In the genomic region with DNA sequence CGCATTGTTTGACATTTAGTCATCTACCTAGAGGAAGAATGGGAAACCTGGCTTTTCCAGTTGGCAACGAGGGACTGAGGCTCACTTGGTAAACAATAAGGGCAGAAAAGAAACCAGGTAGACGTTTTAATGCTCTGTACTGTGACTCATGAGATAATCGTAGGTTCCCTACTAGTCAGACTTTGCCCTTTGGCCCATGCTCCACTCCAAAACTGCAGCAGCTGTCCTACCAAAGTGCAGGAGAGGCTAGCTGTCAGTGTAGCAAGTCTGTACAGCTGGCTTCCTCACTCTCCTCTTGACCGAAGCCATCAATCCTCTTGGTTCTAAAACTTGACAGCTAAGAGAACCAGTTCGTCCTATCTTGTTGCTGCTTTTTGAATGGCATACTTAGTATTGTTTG, we compare ENCODE assay signal across 27 mouse cellular contexts.
A peak's percentile ranks its signal among the peaks of the same experiment; 100 is the strongest.
DNase-seq lines count a peak whose midpoint lies in the region; ATAC-seq and TF ChIP-seq lines count a peak whose summit lies in the region.
"Had no signal": no experiment of that assay in that cellular context is flagged by ENCODE, and none has a peak within 500 bp of the region (broad histone marks: within the 10 kb centered on the region; RNA-seq: fewer than 3 reads in every experiment).

No protein-coding gene starts in this region.

- no peak for ATAC-seq in hindbrain, embryonic 12.5 days (ENCODE audit: low FRiP score)
- ATAC-seq: forebrain, embryonic 13.5 days; inflammation-experienced regulatory T-cells, adult 6 months; midbrain, embryonic 16.5 days; Patski had no signal

- H3K79me2 ChIP-seq in C2C12 (ENCODE audit: control insufficient read depth, insufficient read depth): no peaks in the 10 kb centered on the region

- H3K4me3 ChIP-seq in heart, embryonic 10.5 days: no peak overlapping the region
- no peak overlapping the region for H3K4me3 ChIP-seq in C2C12 (ENCODE audit: insufficient read depth, poor library complexity, severe bottlenecking)
- H3K4me3 ChIP-seq in hindbrain, embryonic 12.5 days: no peak overlapping the region
- H3K4me3 ChIP-seq: forebrain, embryonic 13.5 days; heart, embryonic 12.5 days; hindbrain, embryonic 15.5 days; limb, embryonic 13.5 days; liver, embryonic 15.5 days; stomach, embryonic 15.5 days had no signal

- H3K4me1 ChIP-seq in heart, embryonic 10.5 days: peaks cover 4% of the 10 kb centered on the region; the same call in 1 of the 2 replicates
- H3K4me1 ChIP-seq in hindbrain, embryonic 12.5 days: no peaks in the 10 kb centered on the region
- H3K4me1 ChIP-seq: forebrain, embryonic 13.5 days; hindbrain, embryonic 15.5 days; liver, embryonic 15.5 days had no signal

- H3K4me2 ChIP-seq in hindbrain, embryonic 12.5 days (replicated peaks): no peak overlapping the region
- H3K4me2 ChIP-seq: forebrain, embryonic 13.5 days; heart, embryonic 12.5 days; hindbrain, embryonic 15.5 days; limb, embryonic 13.5 days; liver, embryonic 15.5 days; midbrain, embryonic 11.5 days; stomach, embryonic 15.5 days had no signal

- H3K79me3 ChIP-seq in C2C12 (ENCODE audit: low read depth): no peaks in the 10 kb centered on the region

- TF ChIP-seq CTCF in C2C12 (IDR thresholded peaks at IDR 0.05; ENCODE audit: control insufficient read depth, insufficient read depth, insufficient read length): no peak

- H3ac ChIP-seq in C2C12 (ENCODE audit: control insufficient read depth, insufficient read length, low read depth): no peak overlapping the region

- no peak overlapping the region for H3K27ac ChIP-seq in heart, embryonic 10.5 days
- no peak overlapping the region for H3K27ac ChIP-seq in hindbrain, embryonic 12.5 days
- H3K27ac ChIP-seq: forebrain, embryonic 13.5 days; hindbrain, embryonic 15.5 days; limb, embryonic 13.5 days; liver, embryonic 15.5 days; stomach, embryonic 15.5 days had no signal

- 77% methylated on average over 6 of the region's 6 CpGs for WGBS in heart, embryonic 10.5 days
- WGBS in hindbrain, embryonic 12.5 days: 89% methylated on average over 6 of the region's 6 CpGs

- peak; percentile 13 for DNase-seq in heart, embryonic 10.5 days (ENCODE audit: low spot score)
- DNase-seq in heart, adult 9 months (ENCODE audit: low spot score in 2 of 2): no peak
- peak; percentile 84 for DNase-seq in kidney, adult 9 months
- DNase-seq in kidney, postnatal 14 days: no peak
- DNase-seq in kidney, postnatal 36 days: peak; percentile 63 to 69
- no peak for DNase-seq in thymus, postnatal 25 days
- DNase-seq: adrenal gland, postnatal 14 days; cerebellum, adult 11 months; cerebellum, adult 9-10 months; cerebellum, postnatal 36 days; gastrocnemius, postnatal 14 days; lung, postnatal 36 days; retina, postnatal 1 day; right cerebral cortex, postnatal 14 days; thymus, postnatal 14 days had no signal

- no peaks in the 10 kb centered on the region for H3K9me3 ChIP-seq in heart, embryonic 10.5 days
- no peaks in the 10 kb centered on the region for H3K9me3 ChIP-seq in hindbrain, embryonic 12.5 days (replicated peaks)
- H3K9me3 ChIP-seq: forebrain, embryonic 13.5 days; heart, embryonic 12.5 days; hindbrain, embryonic 15.5 days; limb, embryonic 13.5 days; liver, embryonic 15.5 days; stomach, embryonic 15.5 days had no signal

- no peak overlapping the region for H3K9ac ChIP-seq in hindbrain, embryonic 12.5 days
- H3K9ac ChIP-seq: forebrain, embryonic 13.5 days; heart, embryonic 12.5 days; hindbrain, embryonic 15.5 days; limb, embryonic 13.5 days; liver, embryonic 15.5 days; stomach, embryonic 15.5 days had no signal

- no peaks in the 10 kb centered on the region for H3K27me3 ChIP-seq in heart, embryonic 10.5 days (ENCODE audit: insufficient read depth, poor library complexity, severe bottlenecking)
- H3K27me3 ChIP-seq in C2C12 (ENCODE audit: control insufficient read depth, insufficient read depth, insufficient read length): no peaks in the 10 kb centered on the region
- no peaks in the 10 kb centered on the region for H3K27me3 ChIP-seq in hindbrain, embryonic 12.5 days
- H3K27me3 ChIP-seq: forebrain, embryonic 13.5 days; heart, embryonic 12.5 days; hindbrain, embryonic 15.5 days; limb, embryonic 13.5 days; liver, embryonic 15.5 days; Patski; stomach, embryonic 15.5 days had no signal

- no peaks in the 10 kb centered on the region for H3K36me3 ChIP-seq in heart, embryonic 10.5 days
- no peaks in the 10 kb centered on the region for H3K36me3 ChIP-seq in C2C12 (ENCODE audit: control insufficient read depth, insufficient read depth)
- H3K36me3 ChIP-seq in hindbrain, embryonic 12.5 days: no peaks in the 10 kb centered on the region
- H3K36me3 ChIP-seq: heart, embryonic 12.5 days; hindbrain, embryonic 15.5 days; limb, embryonic 13.5 days; liver, embryonic 15.5 days; stomach, embryonic 15.5 days had no signal

TF ChIP-seq in C2C12, 6 proteins besides CTCF, POLR2A, EP300 and RAD21:
- TF ChIP-seq MYOG (IDR thresholded peaks at IDR 0.05; ENCODE audit: control insufficient read depth, extremely low read depth, insufficient read length): no peak
- TF ChIP-seq MYOD1 (IDR thresholded peaks at IDR 0.05; ENCODE audit: control insufficient read depth, insufficient read length, low read depth): peak; percentile 77

Comparison
In these comparisons a context has a peak if more than half of its experiments do, and no peak if none do; other contexts are left out.
1. DNase-seq: peak in heart, embryonic 10.5 days (single experiment), kidney, adult 9 months (single experiment) and kidney, postnatal 36 days (2 of 2); none in heart, adult 9 months (0 of 2), kidney, postnatal 14 days (single experiment) and thymus, postnatal 25 days (single experiment).